Mouse (Mus musculus): ENCODE results near the gene Zfp688.
"Not testable (repeated sequence)": the region's sequence is repeated elsewhere in the genome, so short reads cannot be mapped to it uniquely, and the experiment has no call there.

DNA sequence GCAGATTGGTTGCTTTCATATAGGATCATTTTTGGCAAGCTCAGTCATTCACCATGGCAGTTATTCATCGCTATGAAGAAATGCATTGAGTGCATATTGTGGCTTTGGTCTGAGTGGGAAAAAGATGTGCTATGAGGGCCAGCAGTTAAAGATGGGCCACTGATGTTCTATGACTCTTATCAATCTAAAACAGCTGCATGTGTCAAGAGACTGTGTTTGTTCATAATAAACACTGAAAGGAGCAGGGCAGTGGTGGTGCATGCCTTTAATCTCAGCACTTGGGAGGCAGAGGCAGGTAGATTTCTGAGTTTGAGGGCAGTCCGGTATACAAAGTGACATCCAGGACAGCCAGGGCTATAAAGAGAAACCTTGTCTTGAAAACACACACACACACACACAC lies 43.8 kb upstream of the Zfp688 start:
- not testable (repeated sequence) for TF ChIP-seq CTCF (IDR thresholded peaks at IDR 0.05; ENCODE audit: low read depth, low read length); POLR2A (IDR thresholded peaks at IDR 0.05; ENCODE audit: insufficient read depth, low read length); EP300 (IDR thresholded peaks at IDR 0.05; ENCODE audit: insufficient read depth, low read depth, low read length)

Data from ES-Bruce4 (cell line).